Mouse (Mus musculus): ENCODE results near the gene Hoga1.

GRCm38 (mm10) chr19:42034146-42034775, 11.1 kb upstream of the Hoga1 start:
- no peak for TF ChIP-seq POLR2A (IDR thresholded peaks at IDR 0.05; ENCODE audit: borderline replicate concordance, extremely low read depth, low read depth, low read length)
- TF ChIP-seq CTCF (IDR thresholded peaks at IDR 0.05; ENCODE audit: insufficient read depth, low read length): no peak

Measured in lung, adult 2 months (tissue).